Mouse (Mus musculus) adrenal gland, adult 18-20 months (tissue): ENCODE data around the gene Gm17359. TPM values are rescaled to one million over a fixed set of nuclear protein-coding genes. Genes with fewer than 3 reads are reported as not detected.

ENCODE experiments used
- DNase-seq, 2 experiments: peaks; one replicate each; pipeline ENCODE4 v3.0.0; 2021 to 2022; ENCODE audit warnings: low spot score in 2 of 2
- total RNA-seq, 2 experiments: library from RNA; stranded (reverse); gene quantifications; 1 replicate in 1 of 2; 2 replicates in 1 of 2; pipeline ENCODE4 v1.2.3; 2021

Gm17359 gene
- total RNA-seq, 2 experiments from 2014 or later: not detected

DNA sequence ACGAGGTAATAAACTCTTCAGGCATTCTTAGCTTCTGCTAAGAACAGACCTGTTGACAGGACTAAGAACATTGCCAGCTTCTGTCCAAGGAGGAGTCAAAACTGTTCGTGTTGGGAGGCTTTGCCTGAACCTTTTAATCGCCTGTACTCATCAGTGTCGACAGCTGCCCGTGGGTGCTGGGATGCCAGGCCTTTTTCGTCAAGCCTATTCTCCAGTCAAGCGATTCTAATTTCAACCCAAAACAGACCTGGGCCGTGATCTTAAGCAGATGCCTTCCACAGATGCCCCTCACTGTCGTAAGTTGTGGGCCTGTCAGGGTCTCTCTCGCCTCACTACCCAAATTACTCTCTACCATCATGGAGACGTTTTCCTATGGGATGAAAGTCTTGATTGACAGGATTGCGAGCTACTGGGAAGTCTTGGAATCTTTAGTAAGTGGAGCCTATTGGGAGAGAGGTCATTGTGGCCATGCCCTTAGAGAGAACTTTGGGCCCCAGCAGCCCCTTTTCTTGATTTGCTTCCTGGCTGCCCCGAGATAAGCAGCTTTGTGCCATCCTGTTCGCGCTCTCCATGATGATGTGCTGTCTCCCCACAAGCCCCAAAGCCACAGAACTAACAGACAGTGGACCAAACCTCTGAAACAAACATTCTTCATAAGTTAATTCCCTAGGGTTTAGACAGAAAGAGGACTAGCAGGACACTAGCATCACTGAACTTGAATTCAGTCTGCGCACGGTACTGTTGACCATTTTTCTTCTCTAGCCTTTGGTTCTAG is 6.7 kb downstream of the Gm17359 start:
- no peak for DNase-seq

DNA sequence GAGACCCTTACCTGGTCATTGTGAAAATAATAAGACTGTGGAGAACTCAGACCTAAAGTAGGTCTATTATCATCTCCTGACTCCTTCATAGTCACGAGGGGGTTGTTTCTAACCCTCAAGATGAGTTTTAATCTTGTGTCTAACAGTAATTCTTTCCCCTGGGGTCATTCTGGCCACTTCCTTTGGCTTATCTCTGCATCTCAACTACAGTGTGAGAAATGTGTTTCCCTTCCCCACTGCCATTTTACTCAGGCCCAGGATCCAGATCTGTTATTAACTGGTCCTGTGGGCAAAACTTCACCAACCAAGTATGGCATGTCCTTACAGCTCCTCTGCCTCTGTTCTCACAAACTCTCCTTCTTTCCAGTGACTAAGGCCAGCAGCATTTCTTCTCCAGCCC is 12.8 kb downstream of the Gm17359 start:
- no peak for DNase-seq

DNA sequence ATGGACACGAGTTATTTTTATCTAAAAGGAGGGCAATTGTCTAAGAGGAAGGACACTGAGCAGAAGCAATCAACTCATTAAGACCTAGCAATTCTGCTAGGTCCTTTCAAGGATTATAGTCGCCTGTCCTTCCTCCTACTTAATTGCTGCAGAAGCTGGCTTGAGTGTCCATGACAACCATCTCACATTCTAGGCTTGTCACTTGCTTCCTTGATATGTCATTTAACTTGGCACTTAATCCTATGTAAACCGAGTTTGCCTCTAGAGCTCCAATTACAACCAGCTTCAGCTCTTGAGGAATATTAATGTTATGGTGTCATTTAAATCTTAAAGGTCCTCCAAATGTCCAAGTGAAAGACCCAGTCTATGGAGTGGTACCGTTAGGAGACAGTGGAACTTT is 22.3 kb downstream of the Gm17359 start:
- DNase-seq: no peak

DNA sequence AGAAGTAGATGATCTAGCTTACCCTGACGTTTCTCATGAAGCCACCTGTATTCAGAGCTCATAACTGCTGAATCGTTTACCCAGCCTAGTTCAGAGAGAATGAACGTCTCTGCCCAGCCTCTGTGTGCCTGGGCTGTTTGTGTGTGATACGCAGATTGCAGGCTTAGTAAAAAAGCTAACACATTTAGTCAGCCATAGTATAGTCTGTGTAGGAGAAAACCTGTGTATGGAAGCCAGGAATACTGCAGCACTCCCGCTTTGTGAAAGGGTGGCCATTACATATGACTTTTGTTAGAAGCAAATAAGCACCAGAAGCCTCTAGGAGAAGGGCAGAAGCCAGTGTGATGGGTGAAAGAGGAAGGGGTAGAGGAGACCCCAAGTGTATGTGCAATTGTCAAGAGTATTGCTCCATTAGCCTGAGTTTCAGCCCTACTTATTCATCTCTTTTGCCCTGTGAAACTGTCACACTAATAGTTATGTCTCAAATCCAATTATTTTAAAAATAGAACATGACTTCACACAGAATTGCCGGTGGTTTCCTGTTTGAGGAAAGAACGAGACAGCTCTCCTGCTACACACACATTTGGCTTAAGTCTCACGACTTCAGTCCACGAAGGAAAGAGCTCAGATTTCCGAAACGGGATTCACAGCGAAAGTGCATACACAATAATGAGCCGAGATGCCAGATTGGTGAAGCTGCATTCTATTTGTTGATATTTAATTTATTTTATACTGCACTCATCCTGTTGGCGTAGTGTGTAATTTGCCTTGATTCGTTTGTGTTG is 24.0 kb downstream of the Gm17359 start:
- DNase-seq: no peak

DNA sequence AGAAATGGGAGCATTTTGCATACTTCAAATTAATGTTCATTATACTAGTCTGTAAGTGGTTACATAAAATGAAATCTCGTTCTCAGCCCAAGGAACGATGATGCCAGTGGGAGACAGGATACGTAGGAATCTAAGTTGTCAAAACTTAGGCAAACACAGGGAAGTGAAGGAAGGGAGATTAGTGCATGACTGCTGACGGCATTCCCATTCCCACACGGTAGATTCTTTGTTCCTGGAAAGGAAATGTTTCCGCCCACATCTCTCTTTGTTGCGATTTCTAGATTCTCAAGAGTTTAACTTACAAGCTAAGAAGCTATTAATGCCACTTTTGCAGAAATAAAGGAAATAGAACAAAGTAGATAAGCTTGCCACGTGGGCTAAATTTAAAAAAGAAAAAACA is 29.6 kb downstream of the Gm17359 start:
- no peak for DNase-seq

DNA sequence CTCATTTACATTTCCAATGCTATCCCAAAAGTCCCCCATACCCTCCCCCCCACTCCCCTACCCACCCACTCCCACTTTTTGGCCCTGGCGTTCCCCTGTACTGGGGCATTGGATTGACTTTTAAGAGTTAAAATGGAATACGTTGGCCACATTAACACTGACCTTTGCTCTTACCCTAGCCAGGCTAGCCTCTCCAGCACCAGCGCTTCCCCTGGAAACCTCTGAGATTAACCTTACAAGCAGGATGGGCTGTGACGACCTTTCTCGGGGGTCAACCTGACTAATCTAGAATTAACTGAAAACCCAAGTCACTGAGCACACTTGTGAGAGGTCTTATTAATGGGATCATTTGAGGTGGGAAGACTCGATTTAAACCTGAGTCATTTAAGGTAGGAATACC is 31.8 kb downstream of the Gm17359 start:
- DNase-seq: no peak

DNA sequence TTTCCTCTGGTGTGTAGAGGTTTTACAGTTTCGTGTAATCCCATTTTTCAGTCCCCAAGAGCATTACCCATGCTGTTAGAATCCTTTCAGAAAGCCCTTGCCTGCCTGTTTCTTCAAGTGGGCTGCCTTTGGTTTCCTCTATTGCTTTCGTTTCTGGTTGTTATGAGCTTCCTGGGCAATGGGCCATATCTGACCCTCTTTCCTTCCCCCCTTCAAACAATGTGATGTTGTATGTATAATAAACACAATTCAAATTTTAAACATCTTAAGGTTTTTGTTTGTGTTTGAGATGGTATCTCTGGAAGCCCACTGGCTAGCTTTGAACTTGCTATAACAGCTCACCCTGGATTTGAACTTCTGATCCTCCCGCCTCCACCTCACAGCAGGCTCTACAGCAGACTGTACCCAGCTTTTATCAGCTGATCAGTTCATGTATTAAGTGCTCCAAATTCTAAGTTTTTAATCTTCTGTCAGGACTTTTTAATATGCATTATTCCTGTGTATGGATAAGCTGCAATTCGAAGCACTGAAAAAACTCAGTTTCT is 34.0 kb downstream of the Gm17359 start:
- no peak for DNase-seq

DNA sequence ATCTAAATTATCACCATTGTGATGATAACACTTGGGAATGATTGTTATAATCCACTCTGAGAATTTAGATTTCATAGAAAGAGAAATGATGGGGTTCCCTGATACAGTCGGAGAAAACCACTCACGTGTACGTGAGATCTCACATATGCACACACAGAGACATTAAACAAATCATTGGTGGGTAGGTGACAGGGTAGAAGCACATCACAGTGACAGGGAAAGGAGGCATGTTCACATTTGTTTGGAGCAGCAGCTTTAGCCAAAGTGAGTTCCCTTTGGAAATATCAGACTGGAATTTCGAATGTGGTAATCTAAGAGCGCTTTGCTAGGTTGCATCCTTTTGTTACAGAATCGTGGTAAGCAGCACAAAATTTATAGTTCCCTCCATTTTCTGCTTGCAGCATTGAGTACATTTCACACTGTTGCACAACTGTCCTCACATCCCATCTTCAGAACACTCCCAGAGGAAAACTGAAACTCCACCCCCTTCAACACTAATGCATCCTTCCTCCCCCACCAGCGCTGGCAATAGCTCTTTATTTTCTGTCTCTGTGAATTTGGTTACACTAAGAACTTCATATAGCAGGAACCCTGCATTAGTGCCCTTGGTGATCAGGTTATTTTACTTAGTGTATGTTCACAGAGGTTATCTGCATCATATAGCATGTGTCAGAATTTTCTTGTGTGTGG is 35.2 kb downstream of the Gm17359 start:
- no peak for DNase-seq

DNA sequence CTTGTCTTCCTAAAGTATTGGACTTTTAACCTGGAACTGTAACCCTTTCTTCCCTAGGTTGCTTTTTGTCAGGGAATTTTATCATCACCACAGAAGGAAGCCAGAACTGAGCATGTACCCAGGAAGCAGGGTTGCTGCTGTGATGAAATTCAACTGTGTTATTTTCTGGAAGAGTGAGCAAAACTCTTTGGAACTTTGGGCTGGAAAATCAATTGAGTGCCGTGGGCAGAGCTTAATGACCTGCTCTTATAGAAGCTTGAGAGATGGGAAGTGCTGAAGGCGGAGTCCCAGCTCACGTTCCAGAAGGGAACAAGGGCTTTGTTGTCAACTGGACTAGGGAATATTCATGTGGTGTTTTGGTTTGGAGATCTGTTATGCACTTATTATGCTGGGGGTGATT is 37.5 kb downstream of the Gm17359 start:
- no peak for DNase-seq

DNA sequence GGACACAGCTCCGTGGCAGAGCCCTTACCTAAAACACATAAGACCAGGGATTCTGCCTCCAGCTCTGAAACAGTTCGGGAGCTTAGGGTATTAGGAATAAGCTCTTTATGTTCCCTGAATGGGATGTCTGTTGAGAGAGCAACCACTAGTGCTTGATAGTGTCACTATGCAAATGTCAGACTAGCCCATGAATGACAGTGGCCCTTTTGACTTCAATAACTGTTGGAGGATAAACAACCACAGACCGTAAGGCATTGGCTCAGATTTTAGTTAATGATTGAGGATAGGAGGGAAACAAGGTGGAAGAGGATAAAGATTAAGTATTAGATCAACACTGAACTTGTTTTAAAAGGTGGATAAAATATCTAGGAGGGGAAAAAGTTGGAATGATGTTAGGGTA is 41.6 kb downstream of the Gm17359 start:
- no peak for DNase-seq

DNA sequence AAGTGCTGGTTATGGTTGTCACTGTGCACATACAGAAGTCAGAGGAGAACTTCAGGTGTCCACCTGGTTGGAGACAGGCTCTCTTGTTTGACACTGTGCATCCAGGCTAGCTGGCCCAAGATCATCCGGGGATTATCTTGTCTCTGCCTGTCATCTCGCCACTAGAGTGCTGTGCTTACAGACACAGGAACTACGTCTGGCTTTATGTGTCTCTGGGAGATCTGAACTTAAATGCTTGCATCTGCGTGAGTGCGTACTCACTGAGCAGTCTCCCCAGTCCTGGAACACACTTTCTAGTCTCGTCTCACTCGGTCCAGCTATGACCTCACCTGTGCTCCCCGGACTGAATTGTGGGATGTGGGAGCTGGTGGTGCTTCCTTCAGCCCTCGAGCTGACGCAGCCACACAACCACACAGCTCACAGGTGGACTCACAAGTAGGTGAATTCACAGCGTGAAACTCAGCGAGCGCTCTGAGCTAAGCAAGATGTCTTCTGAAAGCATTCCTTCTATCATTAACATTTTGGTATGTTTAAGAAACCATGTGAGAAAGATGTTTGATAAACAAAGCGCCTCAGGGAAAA is 42.9 kb downstream of the Gm17359 start:
- DNase-seq: no peak

DNA sequence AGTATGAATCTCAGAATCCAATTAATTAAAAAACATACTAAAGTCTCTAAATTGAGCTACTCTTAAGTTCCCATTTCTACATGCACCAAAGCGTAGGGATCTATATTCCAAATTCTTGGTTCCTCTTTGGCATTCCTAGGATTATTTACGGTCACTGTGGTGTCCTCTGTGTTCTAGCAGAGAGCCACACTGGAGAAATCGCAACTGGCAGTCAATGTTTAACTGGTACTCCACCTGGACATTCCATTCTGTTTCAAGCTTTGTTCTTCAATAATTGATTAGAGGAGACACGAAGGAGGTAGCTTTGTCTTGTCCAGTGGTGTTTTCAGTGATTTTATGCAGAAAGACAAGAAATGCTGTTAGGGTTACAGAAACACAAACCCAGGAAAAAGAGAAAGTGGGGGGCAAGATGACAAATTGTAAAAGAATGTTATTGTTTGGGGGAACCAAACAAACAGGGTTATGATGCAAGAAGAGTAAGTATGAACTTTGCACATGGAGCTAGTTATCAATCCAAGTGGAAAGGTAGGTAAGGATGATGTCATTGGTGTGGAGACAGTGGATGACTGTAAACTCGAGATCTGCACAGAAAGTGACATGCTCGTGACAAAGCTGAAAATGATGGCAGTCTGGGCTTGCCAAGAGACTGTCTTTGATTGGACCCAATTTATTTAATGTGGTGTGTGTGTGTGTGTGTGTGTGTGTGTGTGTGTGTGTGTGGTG is 43.6 kb downstream of the Gm17359 start:
- no peak for DNase-seq

DNA sequence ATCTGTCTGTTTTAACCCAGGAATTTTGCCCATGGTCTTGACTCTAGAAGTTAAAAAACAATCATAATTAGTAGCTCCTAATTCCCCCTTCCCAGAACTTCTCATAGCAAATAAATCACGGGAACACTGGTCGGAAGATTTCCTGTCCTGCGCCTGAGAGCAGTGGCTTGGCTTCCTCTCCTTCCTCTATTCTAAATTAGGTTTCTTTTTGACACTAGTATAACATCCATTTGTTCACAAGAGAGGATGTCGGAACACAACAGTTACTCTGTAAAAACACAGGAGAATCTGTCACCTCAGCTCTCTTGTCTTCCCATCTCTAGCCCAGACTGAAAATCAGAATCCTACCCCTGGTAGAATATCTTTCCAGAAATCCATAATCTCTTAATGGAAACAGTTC is 44.9 kb downstream of the Gm17359 start:
- no peak for DNase-seq

DNA sequence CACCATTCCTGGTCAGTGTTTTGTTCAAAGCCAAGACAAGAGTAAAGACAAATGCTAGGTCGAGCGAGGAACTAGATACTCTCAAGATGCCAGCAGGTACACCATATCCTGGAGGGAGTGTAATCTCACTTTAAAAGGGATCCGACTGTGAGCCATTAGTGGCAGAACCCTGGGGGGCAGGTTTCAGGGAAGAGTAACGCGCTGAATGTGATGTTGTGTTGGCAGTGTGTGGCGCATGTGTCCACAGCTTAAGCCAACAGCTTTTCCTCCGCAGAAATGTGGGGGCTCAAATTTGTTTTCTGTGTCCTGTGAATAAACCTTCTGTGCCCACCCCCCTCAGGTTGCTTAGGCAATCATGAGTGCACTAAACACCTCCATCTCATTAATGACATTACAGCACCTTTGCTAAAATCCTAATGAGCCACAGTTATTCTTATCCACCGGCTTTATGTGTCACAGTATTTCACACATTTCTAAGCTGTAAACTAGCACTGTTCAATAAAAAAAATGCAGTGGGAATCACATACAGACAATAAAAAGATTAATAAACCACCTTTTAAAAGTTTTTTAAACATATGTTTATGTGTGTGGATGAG is 49.1 kb downstream of the Gm17359 start:
- DNase-seq: no peak

DNA sequence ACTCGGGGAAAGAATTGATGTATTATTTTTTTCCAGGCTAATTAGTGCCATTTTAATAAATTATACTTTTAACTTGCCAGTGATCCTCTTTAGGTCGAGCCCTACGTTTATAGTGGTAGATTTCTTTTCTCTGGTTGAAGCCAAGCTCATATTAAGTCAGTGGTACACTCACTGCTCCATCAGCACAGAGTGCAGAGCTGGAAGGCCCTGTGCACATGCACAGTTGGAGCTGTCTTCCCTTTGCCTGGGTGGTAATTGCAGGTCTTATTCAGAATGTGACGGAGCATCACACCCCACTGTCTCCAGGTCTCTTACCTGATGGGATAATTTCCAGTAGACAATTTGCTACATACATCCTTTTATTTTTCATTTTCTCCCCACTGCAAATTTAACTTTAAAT is 52.6 kb downstream of the Gm17359 start:
- DNase-seq: no peak

DNA sequence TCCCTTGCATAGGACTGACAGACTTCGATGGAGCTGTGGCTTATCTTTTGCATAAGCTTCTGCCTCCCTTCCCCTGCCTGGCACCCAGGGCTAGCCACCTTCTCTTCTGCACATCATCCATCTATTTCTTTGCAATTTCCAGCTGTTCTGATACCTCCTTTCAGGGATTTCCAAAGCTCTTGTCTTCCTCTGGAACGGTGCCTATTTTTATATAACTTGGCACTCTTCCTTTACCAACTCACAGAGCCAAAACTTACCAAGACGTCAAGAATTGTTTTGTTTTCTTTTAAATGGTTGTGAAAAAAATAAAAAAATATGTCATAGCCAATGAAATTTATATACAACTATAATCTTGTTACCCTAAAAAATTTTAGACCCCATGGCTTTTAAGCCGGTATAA is 64.1 kb downstream of the Gm17359 start:
- no peak for DNase-seq

DNA sequence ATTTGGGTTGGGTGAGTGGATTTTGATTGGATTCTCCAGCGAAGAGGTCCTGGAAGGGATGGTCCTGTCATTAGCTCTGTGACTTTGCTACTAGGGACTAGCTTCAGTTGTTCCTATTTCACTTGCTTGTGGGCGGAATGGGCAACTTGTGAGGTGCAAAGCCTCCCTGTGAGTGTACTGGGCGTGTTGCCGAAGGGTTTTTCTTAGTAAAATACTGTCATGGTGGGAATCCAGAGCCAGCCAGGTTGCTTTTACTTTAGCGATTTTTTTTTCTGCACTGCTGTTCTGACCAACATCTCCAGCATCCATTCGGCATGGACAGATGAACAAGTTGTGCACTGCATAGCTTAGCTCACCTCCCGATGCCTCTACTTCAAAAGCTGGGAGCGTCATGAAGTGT is 65.6 kb downstream of the Gm17359 start:
- no peak for DNase-seq

DNA sequence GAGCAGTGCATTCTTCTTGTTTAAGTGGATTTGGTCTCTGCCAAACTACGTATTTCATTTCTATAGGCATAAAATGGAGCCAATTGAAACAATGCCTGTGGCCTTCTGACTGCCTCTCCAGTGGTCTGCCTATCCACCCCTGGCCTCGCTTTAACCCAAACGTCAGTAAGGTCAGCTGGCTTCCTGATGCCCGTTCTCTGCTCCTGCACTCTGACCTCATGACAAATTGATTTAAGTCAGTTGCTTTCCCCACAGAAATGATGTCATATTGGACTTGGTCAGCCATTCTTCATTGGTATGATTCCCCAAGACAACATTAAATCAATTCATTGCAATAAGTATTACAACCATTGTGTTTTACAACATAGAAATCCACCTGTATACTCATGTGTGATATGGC is 72.1 kb downstream of the Gm17359 start:
- no peak for DNase-seq

DNA sequence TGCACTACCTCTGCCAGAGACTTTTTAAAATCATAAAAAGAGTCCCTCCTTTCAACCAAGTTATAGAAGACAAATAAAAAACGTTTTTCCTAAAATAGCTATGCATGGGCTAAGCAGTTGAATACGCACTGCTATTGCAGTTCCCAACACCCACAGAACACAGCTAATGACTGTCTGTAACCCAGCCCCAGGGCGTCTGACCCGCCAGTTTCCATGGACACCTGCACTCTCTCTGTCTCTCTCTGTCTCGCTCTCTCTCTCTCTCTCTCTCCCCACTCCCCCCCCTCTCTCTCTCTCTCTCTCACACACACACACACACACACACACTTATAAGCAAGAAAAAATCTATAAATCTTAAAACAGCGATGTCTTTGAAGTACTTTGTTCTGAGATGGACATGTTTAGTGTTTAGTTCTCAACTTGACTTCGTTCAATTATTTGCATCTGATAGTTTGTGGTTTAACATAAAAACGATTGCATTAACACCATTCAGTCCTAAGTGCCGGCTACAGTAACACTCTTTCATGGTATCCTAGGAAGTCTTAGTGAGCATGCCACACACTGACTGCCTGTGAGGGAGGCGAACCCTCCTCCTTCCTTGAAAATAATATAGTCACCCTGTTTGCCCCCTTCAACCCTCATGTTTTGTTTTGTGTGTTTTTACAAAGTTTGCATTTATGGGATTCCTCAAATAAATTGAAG is 73.6 kb downstream of the Gm17359 start:
- no peak for DNase-seq

DNA sequence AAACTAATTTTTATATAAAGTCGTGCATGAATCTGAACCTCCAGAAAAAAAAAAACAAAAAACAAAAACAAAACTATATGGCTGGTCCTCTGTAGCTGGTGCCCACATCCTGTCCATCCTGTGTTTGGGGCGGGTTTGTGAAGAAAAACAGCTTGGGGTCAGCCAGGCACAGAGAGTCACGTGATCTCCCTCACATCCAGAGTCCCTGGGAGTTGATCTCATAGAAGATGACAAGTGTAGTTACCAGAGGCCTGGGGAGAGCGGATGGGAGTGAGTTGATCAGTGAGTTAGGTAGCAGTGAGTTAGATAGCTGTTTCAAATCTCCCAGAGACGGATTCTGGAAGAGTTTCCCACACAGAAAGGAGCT is 74.2 kb downstream of the Gm17359 start:
- DNase-seq: no peak
